Mouse (Mus musculus) forebrain, embryonic 16.5 days (tissue): ENCODE results near the gene Pcsk2. TPM values are rescaled to one million over a fixed set of nuclear protein-coding genes. Genes with fewer than 3 reads are reported as not detected.

Source experiments
- ATAC-seq: fragments of 200-750 bp; cut with Nextera tagmentation; 2 replicates; pipeline ENCODE4 v1.8.0; 2017; ENCODE audit warnings: mild to moderate bottlenecking, moderate library complexity
- H3K27ac ChIP-seq: fragments of 300-500 bp; sonication (generic); 2 replicates; pipeline ENCODE4 v1.5.1; 2014; ENCODE audit warnings: low read length, control low read depth
- H3K27me3 ChIP-seq: fragments of 300-500 bp; sonication (generic); replicated peaks from 2 replicates; pipeline ENCODE4 v1.6.1; 2014; ENCODE audit warnings: low read length; ENCODE audit not compliant: control insufficient read depth, insufficient read depth
- H3K36me3 ChIP-seq: fragments of 300-500 bp; sonication (generic); 2 replicates; pipeline ENCODE4 v1.6.1; 2014; ENCODE audit not compliant: control insufficient read depth, insufficient read depth
- H3K4me1 ChIP-seq: fragments of 300-500 bp; sonication (generic); replicated peaks from 2 replicates; pipeline ENCODE4 v1.6.1; 2014; ENCODE audit warnings: low read length; ENCODE audit not compliant: control insufficient read depth, insufficient read depth
- H3K4me2 ChIP-seq: fragments of 300-500 bp; sonication (generic); 2 replicates; pipeline ENCODE4 v1.6.1; 2014; ENCODE audit warnings: mild to moderate bottlenecking, low read length, control low read depth
- H3K4me3 ChIP-seq: fragments of 300-500 bp; sonication (generic); replicated peaks from 2 replicates; pipeline ENCODE4 v1.5.1; 2014; ENCODE audit warnings: mild to moderate bottlenecking, low read length, control low read depth
- H3K9ac ChIP-seq: fragments of 300-500 bp; sonication (generic); replicated peaks from 2 replicates; pipeline ENCODE4 v1.6.1; 2014; ENCODE audit warnings: low read depth, low read length, control low read depth
- H3K9me3 ChIP-seq: fragments of 300-500 bp; sonication (generic); 2 replicates; pipeline ENCODE4 v1.6.1; 2016; ENCODE audit warnings: low read length; ENCODE audit not compliant: control insufficient read depth
- WGBS: fragments of 180-500 bp; shearing (Covaris S2); extraction: QIAGEN DNeasy Blood & Tissue Kit; methylation state at CpG from one replicate; pipeline ENCODE4 v1.1.7; 2014; 5-methylcytosine and 5-hydroxymethylcytosine counted together
- polyA plus RNA-seq: library from polyadenylated mRNA; unstranded; fragments of >200 nt; fragmentation: Nextera tagmentation; extraction: Ambion mirVana; gene quantifications from 2 replicates; pipeline ENCODE4 v1.2.1, GENCODE M21; 2015

Gene Pcsk2
- polyA plus RNA-seq, 1 experiment from 2014 or later: 12.5 TPM

DNA sequence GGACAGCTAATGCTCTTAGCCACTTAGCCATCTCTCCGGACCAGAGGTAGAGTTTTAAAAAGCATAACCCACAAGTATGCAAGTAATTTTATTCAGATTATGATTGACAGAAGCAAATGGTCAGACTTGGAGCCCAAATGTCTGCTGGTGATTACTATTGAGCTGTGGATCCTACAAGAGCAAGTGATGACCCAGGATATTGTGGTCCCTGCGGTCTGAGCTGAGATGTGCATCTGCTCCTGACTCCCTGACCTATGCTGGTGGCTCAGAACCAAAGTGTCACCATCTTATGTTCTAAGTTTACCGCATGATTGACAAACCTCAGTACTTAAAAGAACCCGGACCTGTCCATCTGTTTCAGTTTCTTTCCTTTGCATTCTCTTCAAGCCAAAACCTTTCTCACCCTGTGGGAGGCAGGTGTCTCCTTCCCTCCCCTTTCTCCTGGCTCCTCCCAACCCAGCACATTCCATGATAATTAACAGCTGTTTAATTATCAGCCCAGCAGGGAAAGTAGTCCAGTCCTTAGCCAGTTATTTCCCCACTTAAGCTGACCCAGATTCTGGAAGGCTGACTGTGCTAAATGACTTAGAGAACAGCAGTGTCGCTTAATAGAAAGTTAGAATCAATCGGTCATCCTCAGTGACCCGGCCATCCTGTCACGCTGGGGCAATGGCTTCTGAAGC is 136.1 kb downstream of the Pcsk2 start:
- ATAC-seq: no peak

DNA sequence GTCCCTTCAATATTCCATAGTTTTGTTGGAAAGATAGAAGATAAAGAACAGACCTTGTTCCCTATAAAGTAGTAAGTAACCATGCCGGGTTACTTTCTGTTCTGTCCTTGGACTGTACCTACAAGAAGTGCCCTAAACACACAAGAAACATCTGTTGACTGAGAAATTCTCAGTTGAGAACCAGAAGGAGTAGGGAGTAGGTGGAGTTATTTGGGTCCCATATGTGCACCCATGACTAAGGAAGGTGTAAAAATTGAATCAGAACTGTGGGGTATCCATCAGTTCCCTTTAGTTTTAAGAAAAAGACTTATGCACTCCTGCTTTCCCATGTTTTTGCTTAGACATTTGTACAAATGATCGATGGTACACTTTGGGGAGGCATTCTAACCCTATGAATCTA is 137.6 kb downstream of the Pcsk2 start:
- WGBS: 91% methylated on average over 2 of the region's 2 CpGs
- H3K4me2 ChIP-seq: no peak overlapping the region
- no peak for ATAC-seq

More for the DNA sequence above, 136.1 kb downstream of the Pcsk2 start:
- H3K9ac ChIP-seq: no peak overlapping the region
- WGBS: 56% methylated on average over 8 of the region's 8 CpGs
- no peaks in the 10 kb centered on the region for H3K4me1 ChIP-seq
- no peaks in the 10 kb centered on the region for H3K36me3 ChIP-seq
- H3K27ac ChIP-seq: no peak overlapping the region
- no peak overlapping the region for H3K4me3 ChIP-seq
- H3K4me2 ChIP-seq: no peak overlapping the region
- H3K27me3 ChIP-seq: no peaks in the 10 kb centered on the region
- H3K9me3 ChIP-seq: no peaks in the 10 kb centered on the region

DNA sequence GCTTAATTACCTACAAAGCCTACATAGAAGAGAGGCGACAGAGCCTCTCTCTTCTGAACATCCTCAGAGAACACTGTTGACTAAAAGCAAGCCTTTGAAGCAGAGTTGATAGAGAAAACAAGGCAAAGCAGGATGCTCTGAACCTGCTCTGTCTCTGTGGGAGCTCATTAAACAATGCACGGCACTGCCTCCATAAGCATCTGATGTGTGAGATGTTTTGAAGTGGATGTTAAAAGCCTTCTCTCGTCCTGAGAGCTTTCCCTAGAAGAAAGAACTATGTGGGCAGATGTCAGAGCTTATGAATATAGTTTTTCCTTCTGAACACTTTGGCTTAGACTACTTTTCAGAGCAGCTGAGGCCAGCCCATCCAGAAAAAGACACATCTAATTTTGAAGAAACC is 145.3 kb downstream of the Pcsk2 start:
- H3K9ac ChIP-seq: no peak overlapping the region
- ATAC-seq: no peak
- H3K4me2 ChIP-seq: no peak overlapping the region
- no peaks in the 10 kb centered on the region for H3K36me3 ChIP-seq
- WGBS: 55% methylated on average over 3 of the region's 3 CpGs
- H3K4me3 ChIP-seq: no peak overlapping the region
- H3K27ac ChIP-seq: no peak overlapping the region
- peaks cover 5% of the 10 kb centered on the region; the same call in 1 of the 2 replicates for H3K9me3 ChIP-seq
- no peaks in the 10 kb centered on the region for H3K27me3 ChIP-seq
- H3K4me1 ChIP-seq: no peaks in the 10 kb centered on the region

More for the DNA sequence above, 137.6 kb downstream of the Pcsk2 start:
- no peaks in the 10 kb centered on the region for H3K4me1 ChIP-seq
- no peak overlapping the region for H3K27ac ChIP-seq
- H3K36me3 ChIP-seq: no peaks in the 10 kb centered on the region
- H3K27me3 ChIP-seq: no peaks in the 10 kb centered on the region
- no peak overlapping the region for H3K9ac ChIP-seq
- no peak overlapping the region for H3K4me3 ChIP-seq
- no peaks in the 10 kb centered on the region for H3K9me3 ChIP-seq

DNA sequence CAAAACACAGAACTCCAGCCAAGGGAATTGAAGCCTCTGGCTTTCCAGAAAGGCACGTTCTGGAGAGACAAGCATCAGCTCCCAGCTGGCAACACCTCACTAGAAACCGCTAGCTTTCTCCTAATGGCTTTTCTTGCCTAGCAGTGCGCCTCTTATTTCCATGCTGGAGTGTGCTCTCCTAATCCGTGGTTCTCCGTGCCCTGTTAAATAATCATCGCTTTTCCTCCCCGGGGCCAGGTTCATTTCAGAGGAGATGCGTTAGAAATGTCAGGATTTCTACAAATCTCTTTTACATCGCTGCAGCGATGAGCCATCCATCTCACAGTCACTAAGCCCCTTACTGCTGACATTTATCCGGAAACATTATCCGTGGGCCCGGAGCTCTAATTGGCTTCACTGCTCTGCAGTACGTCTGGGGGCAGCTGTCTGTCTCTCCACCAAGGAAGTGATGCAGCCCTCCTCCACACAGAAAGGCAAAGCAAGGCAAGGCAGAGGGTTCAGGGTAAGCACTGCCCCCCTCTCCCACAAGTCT is 150.1 kb downstream of the Pcsk2 start:
- Histone ChIP-seq H3K4me1 (no peaks in the 10 kb centered on the region), H3K9ac (no peak overlapping the region), H3K27me3 (no peaks in the 10 kb centered on the region), H3K9me3 (peaks cover 5% of the 10 kb centered on the region; the same call in 1 of the 2 replicates), H3K27ac (no peak overlapping the region), H3K36me3 (no peaks in the 10 kb centered on the region), H3K4me3 (no peak overlapping the region), H3K4me2 (no peak overlapping the region)
- ATAC-seq: peak; percentile 18; the same call in 1 of the 2 replicates
- 60% methylated on average over 14 of the region's 14 CpGs for WGBS

DNA sequence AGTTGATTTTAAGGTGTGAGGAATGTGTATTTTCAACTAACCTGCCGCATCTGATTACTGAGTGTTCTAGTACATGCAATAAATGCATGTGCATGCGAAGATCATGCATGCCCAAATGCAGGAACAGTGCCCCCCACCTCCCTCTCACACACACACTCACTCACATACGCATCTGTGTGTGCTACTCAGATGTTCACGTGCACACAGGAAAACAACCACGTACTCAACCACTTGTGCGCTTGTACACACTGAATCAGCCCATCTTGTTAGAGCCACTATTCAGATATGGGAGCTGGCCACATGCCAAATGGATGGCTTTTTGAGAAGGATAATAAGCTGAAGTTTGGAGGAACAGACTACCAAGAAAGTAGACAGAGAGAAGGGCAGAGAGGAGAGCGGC is 150.7 kb downstream of the Pcsk2 start:
- Histone ChIP-seq H3K4me3 (no peak overlapping the region), H3K27me3 (no peaks in the 10 kb centered on the region), H3K36me3 (no peaks in the 10 kb centered on the region), H3K27ac (no peak overlapping the region), H3K9me3 (peaks cover 5% of the 10 kb centered on the region; the same call in 1 of the 2 replicates), H3K4me2 (no peak overlapping the region), H3K4me1 (no peaks in the 10 kb centered on the region), H3K9ac (no peak overlapping the region)
- WGBS: 74% methylated on average over 7 of the region's 7 CpGs
- no peak for ATAC-seq

DNA sequence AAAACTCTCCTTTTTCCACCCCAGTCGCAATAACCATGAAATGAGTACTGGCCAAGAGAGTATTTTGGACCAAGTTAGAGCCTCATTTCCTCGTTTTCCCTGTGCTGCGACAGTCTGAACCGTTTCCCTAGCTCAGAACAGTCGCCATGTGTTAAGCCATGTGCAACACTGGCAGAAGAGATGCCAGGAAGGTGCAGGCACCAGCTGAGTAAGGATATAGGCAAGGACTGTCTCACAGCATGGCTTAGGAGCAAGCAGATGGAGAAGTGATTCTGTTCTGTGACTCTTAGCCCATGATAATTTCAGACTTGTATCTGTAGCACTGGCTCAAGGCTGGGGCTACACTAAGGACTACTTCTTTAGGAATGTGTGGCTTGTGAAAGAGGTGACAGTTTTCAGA is 155.2 kb downstream of the Pcsk2 start:
- Histone ChIP-seq H3K36me3 (no peaks in the 10 kb centered on the region), H3K4me3 (no peak overlapping the region), H3K27ac (no peak overlapping the region), H3K9ac (no peak overlapping the region), H3K4me1 (no peaks in the 10 kb centered on the region), H3K27me3 (no peaks in the 10 kb centered on the region), H3K4me2 (no peak overlapping the region), H3K9me3 (no peaks in the 10 kb centered on the region)
- 50% methylated on average over 5 of the region's 5 CpGs for WGBS
- ATAC-seq: peak; percentile 67; the same call in 1 of the 2 replicates

DNA sequence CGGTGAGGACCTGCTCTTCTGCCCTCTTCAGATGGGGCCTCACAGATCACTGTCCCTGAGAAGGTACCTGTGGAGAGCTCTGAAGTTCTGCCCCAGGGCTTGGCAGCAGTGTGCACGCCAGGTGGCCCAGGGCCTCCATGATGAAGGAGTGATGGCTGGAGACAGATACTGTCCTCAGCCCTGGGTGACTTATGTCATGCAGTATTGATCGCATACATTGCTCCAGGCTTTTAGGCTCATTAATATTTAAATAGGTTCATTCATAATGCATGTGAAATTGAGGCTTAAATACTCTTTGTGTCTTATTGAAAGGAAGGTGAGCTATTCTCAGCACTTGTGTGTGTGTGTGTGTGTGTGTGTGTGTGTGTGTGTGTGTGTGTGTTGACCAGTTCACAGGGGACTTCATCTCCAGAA is 157.0 kb downstream of the Pcsk2 start:
- 69% methylated on average over 3 of the region's 3 CpGs for WGBS
- H3K9me3 ChIP-seq: no peaks in the 10 kb centered on the region
- H3K36me3 ChIP-seq: no peaks in the 10 kb centered on the region
- H3K27me3 ChIP-seq: no peaks in the 10 kb centered on the region
- H3K4me1 ChIP-seq: no peaks in the 10 kb centered on the region
- no peak overlapping the region for H3K4me3 ChIP-seq
- H3K9ac ChIP-seq: no peak overlapping the region
- no peak overlapping the region for H3K27ac ChIP-seq
- no peak for ATAC-seq
- no peak overlapping the region for H3K4me2 ChIP-seq

DNA sequence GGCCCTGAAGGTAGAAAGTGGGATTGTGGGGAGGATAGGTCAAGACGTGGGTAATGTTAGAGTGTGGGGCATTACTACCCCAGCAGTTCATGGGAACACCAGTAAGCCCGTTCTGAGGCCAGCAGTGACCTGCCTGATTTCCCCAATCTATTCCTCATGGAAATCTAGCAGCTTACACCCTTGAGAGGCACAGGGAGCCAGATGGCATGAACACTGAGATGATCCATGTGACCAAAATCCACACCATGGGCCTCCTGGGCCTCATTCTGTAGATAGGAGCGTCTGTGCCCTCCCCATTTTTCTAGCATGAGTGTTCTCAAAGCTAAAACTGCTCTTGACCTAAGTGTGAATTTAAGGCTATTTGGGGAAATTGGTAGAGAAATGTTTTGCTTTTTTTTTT is 162.2 kb downstream of the Pcsk2 start:
- no peak overlapping the region for H3K4me3 ChIP-seq
- WGBS: 81% methylated on average over 3 of the region's 3 CpGs
- H3K36me3 ChIP-seq: no peaks in the 10 kb centered on the region
- H3K27ac ChIP-seq: no peak overlapping the region
- no peak overlapping the region for H3K4me2 ChIP-seq
- ATAC-seq: no peak
- H3K4me1 ChIP-seq: no peaks in the 10 kb centered on the region
- H3K9ac ChIP-seq: no peak overlapping the region
- H3K27me3 ChIP-seq: no peaks in the 10 kb centered on the region
- H3K9me3 ChIP-seq: no peaks in the 10 kb centered on the region

DNA sequence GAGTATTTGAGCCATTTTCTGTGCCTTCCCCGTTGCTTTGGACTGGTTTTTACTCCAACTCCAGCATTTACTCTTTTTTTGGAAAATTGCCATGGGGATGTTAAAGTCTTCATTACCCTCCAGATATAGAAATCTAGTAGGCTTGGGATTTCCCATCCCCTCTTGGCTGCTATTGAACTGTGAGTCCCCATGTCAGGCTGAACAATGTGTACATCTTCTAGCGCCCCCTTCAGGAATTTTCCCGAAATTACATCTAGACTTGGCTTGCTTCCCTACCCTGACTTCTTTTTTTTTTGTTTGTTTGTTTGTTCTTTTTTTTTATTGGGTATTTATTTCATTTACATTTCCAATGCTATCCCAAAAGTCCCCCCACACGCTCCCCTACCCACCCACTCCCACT is 163.3 kb downstream of the Pcsk2 start:
- H3K27me3 ChIP-seq: no peaks in the 10 kb centered on the region
- no peak overlapping the region for H3K9ac ChIP-seq
- H3K36me3 ChIP-seq: no peaks in the 10 kb centered on the region
- WGBS: 19% methylated on average over 4 of the region's 4 CpGs
- no peaks in the 10 kb centered on the region for H3K4me1 ChIP-seq
- ATAC-seq: no peak
- no peaks in the 10 kb centered on the region for H3K9me3 ChIP-seq
- H3K4me2 ChIP-seq: no peak overlapping the region
- H3K27ac ChIP-seq: no peak overlapping the region
- H3K4me3 ChIP-seq: no peak overlapping the region
